Mouse (Mus musculus) testis, adult 2 months (tissue): Measurements from ENCODE around the gene Daam1.

Source experiments
- CTCF ChIP-seq: fragments of 200-500 bp; IDR thresholded peaks from 2 replicates; pipeline ENCODE4 v1.5.1; 2012; ENCODE audit warnings: low read depth, mild to moderate bottlenecking, inconsistent platforms, low read length, moderate library complexity; ENCODE audit not compliant: control insufficient read depth, insufficient read depth, insufficient replicate concordance
- POLR2A ChIP-seq: fragments of 200-500 bp; IDR thresholded peaks from 2 replicates; pipeline ENCODE4 v1.6.1; 2012; ENCODE audit warnings: low read depth, mild to moderate bottlenecking, inconsistent platforms, low read length, moderate library complexity; ENCODE audit not compliant: control insufficient read depth

GRCm38 (mm10) chr12:71999671-72000070 is 168.8 kb downstream of the Daam1 start:
- TF ChIP-seq POLR2A (no peak), CTCF (no peak)
